26 mouse cellular contexts compared by ENCODE assay signal in genomic region chr7:25411861-25412260, GRCm38 (mm10). TPM values are rescaled to one million over a fixed set of nuclear protein-coding genes. Genes with fewer than 3 reads are reported as not detected.
"Had no signal": no experiment of that assay in that cellular context is flagged by ENCODE, and none has a peak within 500 bp of the region (broad histone marks: within the 10 kb centered on the region; RNA-seq: fewer than 3 reads in every experiment).

No protein-coding gene starts in this region.

- H3K4me3 ChIP-seq: liver, embryonic 15.5 days; lung, embryonic 15.5 days; midbrain, embryonic 10.5 days; midbrain, embryonic 12.5 days; neural tube, embryonic 12.5 days had no signal

- H3K9me3 ChIP-seq: liver, embryonic 15.5 days; lung, embryonic 15.5 days; midbrain, embryonic 10.5 days; midbrain, embryonic 12.5 days; neural tube, embryonic 12.5 days had no signal

- DNase-seq: liver, postnatal 0 days; lung, adult 2 months; lung, postnatal 14 days; lung, postnatal 36 days; midbrain, embryonic 14.5 days; right cerebral cortex, postnatal 25 days; right cerebral cortex, postnatal 4 days; spleen, adult 18-20 months; thymus, adult 18-20 months; thymus, postnatal 14 days; thymus, postnatal 36 days had no signal

- H3K36me3 ChIP-seq: liver, embryonic 15.5 days; lung, embryonic 15.5 days; midbrain, embryonic 10.5 days; midbrain, embryonic 12.5 days; neural tube, embryonic 12.5 days had no signal

- H3K27ac ChIP-seq: liver, embryonic 15.5 days; lung, embryonic 15.5 days; macrophage; midbrain, embryonic 10.5 days; midbrain, embryonic 12.5 days; neural tube, embryonic 12.5 days had no signal

- H3K9ac ChIP-seq: liver, embryonic 15.5 days; liver, postnatal 0 days; lung, embryonic 15.5 days; midbrain, embryonic 12.5 days; neural tube, embryonic 12.5 days had no signal

- H3K27me3 ChIP-seq: liver, embryonic 15.5 days; lung, embryonic 15.5 days; midbrain, embryonic 12.5 days; neural tube, embryonic 12.5 days had no signal

- H3K4me2 ChIP-seq: liver, embryonic 15.5 days; lung, embryonic 15.5 days; midbrain, embryonic 12.5 days; neural tube, embryonic 12.5 days had no signal

- H3K4me1 ChIP-seq: lung, embryonic 15.5 days; midbrain, embryonic 12.5 days; neural tube, embryonic 12.5 days had no signal

RNA-seq across cellular contexts. Expression of gene Cxcl17, which starts 0.8 kb away (rescaled TPM):
- total RNA-seq: megakaryocyte progenitor cell, adult 5-6 weeks; megakaryocyte-erythroid progenitor cell, adult 5-6 weeks; midbrain, postnatal 0 days; monocyte, adult 5-6 weeks; neutrophil, adult 5-6 weeks had no signal
- polyA plus RNA-seq: liver, embryonic 15.5 days; liver, postnatal 0 days; macrophage; small intestine, adult 2 months had no signal

RNA-seq across cellular contexts. Expression of gene Cnfn, which starts 42.3 kb away (rescaled TPM):
- total RNA-seq: megakaryocyte progenitor cell, adult 5-6 weeks; megakaryocyte-erythroid progenitor cell, adult 5-6 weeks; midbrain, postnatal 0 days; monocyte, adult 5-6 weeks; neutrophil, adult 5-6 weeks had no signal
- polyA plus RNA-seq: liver, postnatal 0 days; lung, postnatal 0 days; macrophage; midbrain, embryonic 10.5 days; midbrain, embryonic 12.5 days; midbrain, embryonic 14.5 days; midbrain, postnatal 0 days; neural tube, embryonic 12.5 days; neural tube, embryonic 14.5 days; stomach, embryonic 14.5 days had no signal
